Mouse (Mus musculus): ENCODE data around the gene Ptprd.

GRCm38 (mm10) chr4:76608246-76608645 lies 1603.5 kb downstream of the Ptprd start:
- TF ChIP-seq CTCF (IDR thresholded peaks at IDR 0.05; ENCODE audit: control insufficient read depth, insufficient read depth, insufficient read length) (no peak), CEBPB (IDR thresholded peaks at IDR 0.05; ENCODE audit: low read depth) (no peak)
